Mouse (Mus musculus): ENCODE results near the gene Pecam1.

- no peak for TF ChIP-seq ZC3H11A (IDR thresholded peaks at IDR 0.05; ENCODE audit: borderline replicate concordance, low read depth, low read length)
- no peak for TF ChIP-seq MAFK (IDR thresholded peaks at IDR 0.05; ENCODE audit: insufficient read depth, low read depth, low read length)
- TF ChIP-seq CHD2 (IDR thresholded peaks at IDR 0.05; ENCODE audit: low read depth, low read length), result no peak
Observed at GRCm38 (mm10) chr11:106736614-106737013, 13.8 kb downstream of the Pecam1 start.
